Mouse (Mus musculus): ENCODE measurements at regions not wholly inside any gene's neighbourhood (a gene's known extent, or its start where the extent isn't known, plus 50 kb on each side); places are given as distances from the start of the nearest gene placed in this dataset.

DNA sequence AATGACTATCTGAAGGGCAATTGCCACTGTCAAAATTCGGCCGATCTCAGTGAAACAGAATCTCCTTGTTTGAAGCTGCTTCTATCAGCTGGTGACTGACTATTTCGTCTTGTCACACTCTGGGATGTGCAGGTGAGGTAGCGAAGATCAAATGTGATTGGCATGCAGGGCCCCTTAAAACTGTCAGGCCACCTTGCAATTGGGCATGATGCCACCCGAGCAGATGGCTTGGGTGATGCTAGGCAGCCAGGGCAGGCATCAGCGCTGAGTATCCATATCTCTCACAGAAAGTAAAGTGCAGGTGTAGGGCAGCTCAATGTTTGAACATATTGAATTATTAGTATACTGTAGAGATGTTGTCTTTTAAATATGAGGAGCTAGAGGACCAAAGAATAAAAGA is 223.8 kb downstream of the Sox11 start:
- TF ChIP-seq GATA1 (IDR thresholded peaks at IDR 0.05; ENCODE audit: borderline replicate concordance, low read length) (no peak), TAL1 (conservative IDR thresholded peaks at IDR 0.05; ENCODE audit: low read depth, low read length) (no peak), CTCF (IDR thresholded peaks at IDR 0.05; ENCODE audit: low read depth, low read length) (no peak)
